Mouse (Mus musculus): ENCODE results near the gene Hoxc11.

Gene Hoxc11

DNA sequence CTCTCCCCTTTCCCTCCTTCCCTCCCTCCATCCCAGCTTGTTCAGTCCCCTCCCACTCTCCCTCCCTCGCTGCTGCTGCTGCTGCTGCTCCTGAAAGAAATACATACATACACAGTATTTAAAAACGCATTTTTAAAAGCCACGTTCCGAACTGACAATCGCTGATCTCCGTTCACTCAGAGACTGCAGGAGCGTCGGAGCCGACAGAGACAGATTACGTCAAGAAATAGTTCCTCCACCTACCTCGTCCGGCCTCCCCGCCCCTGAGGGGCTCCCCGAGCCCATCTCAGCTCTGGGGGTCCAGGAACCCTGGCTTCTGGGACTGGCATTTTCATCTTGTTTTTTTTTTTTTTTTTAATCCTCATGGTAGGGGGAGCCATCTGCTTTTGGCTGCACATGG is 26.7 kb downstream of the Hoxc11 start:
- no peak for DNase-seq (ENCODE audit: low read depth, low spot score)

DNA sequence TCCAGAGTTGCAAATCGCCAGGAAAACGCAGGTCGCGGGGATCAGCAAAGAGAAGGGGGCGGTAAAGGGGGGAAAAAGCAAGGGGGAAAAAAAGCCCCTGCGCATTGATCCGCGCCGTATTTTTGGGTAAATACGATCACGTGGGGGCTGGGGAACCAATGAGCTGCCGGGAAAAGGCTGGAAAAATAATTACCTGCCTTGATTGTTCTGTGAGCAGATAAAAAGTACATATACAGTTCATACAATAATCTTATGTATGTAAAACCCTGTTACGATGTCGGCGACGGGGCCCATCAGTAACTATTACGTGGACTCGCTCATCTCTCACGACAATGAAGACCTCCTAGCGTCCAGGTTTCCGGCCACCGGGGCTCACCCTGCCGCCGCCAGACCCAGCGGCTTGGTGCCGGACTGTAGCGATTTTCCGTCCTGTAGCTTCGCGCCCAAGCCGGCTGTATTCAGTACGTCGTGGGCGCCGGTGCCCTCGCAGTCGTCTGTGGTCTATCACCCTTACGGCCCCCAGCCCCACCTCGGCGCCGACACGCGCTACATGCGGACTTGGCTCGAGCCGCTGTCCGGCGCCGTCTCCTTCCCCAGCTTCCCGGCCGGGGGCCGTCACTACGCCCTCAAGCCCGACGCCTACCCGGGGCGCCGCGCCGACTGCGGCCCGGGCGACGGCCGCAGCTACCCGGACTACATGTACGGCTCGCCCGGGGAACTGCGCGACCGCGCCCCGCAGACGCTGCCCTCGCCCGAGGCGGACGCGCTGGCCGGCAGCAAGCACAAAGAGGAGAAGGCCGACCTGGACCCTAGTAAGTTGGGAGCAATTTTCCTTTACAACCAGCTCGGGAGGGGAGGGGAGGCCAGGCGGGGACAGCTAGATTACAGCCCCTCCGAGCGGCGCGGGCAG is 27.4 kb downstream of the Hoxc11 start:
- peak; percentile 40 for DNase-seq (ENCODE audit: low read depth, low spot score)

DNA sequence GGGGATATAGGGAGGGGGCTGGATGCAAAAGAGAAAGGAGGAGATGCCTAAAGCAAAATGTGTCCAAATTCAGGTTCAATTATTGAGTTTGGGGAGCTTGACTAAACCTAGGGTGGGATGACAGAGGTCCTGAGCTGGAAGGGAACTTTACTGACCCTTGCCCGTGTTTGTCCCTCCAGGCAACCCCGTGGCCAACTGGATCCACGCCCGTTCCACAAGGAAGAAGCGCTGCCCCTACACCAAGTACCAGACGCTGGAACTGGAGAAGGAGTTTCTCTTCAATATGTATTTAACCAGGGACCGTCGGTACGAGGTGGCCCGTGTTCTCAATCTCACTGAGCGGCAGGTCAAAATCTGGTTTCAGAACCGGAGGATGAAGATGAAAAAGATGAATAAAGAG is 29.5 kb downstream of the Hoxc11 start:
- DNase-seq (ENCODE audit: low read depth, low spot score), result no peak

DNA sequence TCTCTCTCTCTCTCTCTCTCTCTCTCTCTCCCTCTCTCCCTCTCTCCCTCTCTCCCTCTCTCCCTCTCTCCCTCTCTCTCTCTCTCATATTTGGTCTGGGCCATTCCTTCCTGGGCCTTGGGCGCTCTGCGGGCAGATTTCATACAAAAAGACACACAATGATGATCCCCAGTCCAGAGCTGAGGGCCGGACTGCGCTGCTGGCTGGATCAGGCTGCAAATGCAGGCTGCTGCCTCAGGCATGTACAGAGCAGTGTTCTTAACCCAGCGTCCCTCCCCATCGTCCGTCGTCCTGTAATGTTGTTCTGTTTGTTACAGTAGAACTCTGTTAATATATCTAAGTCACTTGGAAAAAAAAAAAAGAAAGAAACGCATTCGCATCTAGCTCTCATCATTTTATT is 30.3 kb downstream of the Hoxc11 start:
- DNase-seq (ENCODE audit: low read depth, low spot score), result no peak

DNA sequence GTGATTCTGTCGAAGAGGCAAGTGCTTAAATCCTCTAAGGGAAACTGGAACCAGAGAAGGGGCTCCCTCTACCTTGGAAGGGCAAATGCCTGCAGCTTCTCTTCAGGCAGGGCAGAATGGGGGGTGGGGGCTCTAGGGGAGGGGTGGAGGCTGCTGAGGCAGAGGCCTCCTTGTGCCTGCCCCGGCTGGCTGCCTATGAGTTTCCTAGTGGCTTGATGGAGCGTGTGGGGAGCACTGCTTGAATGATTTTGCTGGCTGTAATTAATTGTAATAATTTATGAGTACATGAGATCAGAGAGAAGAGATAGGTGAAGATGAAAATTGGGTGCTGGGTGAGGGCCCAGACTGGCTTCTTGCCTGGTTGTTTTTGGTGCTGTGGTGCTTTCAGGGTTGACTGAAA is 30.7 kb downstream of the Hoxc11 start:
- no peak for DNase-seq (ENCODE audit: low read depth, low spot score)

DNA sequence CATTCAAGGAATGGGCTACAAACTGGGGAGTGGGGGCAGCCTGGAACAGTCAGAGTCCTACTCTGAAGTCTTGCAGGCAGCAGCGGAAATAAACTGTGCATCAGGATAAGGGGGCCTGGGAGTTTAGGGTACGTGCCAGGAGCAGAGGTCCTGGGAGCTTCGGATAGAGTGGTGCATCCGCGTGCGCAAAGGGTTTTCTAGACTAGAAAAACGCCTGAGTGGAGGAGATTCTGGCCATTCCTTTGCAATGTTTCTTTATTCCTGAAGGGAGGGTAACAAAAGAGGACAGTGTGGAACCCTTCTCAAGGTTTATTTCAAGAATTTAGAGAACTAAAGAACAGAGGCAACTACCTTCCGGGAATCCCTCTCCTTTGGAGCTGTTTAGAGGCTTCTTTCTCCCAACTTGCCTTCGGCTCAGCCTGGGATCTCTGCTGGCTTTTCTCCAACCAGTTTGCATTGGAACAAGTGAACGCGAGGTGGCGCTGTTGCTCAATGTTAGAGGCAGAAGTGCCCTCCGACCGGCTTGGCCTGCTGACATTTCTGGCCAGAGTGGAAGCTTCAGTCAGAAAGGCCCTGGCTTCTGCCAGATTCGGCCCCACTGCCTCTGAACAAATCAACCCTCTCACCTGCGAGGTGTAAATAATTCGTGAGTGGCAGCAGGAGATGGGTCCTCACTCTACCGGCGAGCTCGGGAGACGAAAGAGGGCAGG is 33.1 kb downstream of the Hoxc11 start:
- DNase-seq (ENCODE audit: low read depth, low spot score), result peak; percentile 67

DNA sequence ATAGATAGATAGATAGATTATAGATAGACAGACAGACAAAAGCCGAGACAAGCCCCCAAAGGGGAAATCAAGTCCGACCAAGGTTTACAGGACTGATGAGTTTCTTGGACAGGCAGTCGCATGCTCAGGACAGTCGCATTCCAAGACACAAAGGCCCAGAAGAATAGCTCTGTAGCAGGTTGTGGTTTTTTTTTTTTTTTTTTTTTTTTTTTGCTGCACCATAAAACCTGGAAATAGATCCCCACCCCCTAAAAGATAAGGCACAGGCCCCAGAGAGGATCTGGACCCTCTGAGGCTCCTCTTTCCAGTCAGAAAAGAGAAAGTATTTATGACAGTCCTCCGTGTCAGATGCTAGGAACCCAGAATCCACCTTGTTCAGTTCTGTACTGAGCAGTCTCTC is 33.9 kb downstream of the Hoxc11 start:
- no peak for DNase-seq (ENCODE audit: low read depth, low spot score)

DNA sequence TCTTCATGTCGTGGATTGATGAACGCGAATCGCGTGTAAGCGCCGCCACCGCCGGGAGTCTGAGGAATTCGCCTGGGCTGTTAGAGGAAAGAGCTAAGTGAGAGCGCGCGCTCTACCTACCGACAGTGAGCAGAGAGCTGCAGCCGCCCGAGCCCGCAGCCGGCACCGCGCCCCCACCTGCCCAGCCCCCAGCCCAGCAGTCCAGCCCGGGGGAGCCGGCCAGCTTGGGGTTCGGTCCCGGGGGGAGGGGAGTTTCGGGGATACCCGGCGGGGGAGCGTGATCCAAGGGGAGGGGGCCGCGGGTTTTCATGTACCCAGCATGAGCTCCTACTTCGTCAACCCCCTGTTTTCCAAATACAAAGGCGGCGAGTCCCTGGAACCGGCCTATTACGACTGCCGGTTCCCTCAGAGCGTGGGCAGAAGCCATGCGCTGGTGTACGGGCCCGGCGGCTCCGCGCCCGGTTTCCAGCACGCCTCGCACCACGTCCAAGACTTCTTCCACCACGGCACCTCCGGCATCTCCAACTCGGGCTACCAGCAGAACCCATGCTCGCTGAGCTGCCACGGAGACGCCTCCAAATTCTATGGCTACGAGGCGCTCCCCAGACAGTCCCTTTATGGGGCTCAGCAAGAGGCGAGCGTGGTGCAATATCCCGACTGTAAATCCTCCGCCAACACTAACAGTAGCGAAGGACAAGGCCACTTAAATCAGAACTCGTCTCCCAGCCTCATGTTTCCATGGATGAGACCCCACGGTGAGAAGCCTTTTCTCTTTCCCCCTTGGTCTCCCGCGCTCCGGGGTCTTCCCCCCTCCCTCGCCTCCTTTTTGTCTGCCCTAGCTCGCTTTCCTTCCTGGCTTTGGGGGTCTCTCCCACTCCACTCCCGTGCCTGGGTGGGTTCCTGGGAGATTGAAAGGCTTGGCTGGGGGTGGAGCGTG is 36.5 kb downstream of the Hoxc11 start, which contains the start of gene Hoxc8:
Hoxc8 (plus strand) TSS at position 147 of the 937 bp plus-strand sequence.
- no peak for DNase-seq (ENCODE audit: low read depth, low spot score)

DNA sequence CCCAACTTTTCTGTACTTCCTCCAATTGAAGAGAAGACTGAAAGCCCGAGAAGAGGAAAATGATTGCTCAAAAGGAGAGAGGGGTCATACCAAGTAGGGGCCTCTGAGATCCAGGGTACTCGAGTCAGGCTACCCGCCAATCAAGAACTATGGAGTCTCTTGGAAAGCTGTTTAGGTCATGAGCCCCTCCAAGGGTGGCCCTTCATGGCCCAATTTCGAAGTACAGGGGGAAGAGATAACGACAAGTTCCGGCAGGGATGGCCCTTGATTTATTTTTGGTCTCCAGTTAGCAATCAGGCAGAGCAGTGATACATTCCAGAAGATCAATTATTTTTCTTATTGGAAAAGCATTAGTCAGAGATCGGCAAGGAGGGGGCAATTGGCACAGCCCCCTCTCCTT is 37.6 kb downstream of the Hoxc11 start:
- DNase-seq (ENCODE audit: low read depth, low spot score), result no peak

DNA sequence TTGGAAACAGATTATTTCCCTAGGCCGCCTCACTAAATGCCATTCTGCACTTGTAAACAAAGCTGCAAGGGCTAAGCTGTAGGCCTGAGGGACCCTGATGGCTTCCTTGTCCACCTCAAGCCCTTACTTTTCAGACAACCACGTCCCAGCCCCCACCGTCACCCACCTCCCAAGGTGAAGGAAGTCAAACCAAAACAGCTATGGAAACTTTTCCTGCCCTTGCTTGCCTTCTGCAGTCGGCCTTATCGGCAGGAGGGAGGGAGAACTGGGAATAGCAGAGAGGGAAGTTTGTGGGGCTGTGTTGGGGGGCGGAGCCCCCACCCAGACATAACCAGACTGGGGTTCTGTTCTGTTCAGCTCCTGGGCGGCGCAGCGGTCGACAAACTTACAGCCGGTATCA is 38.0 kb downstream of the Hoxc11 start:
- DNase-seq (ENCODE audit: low read depth, low spot score), result no peak

DNA sequence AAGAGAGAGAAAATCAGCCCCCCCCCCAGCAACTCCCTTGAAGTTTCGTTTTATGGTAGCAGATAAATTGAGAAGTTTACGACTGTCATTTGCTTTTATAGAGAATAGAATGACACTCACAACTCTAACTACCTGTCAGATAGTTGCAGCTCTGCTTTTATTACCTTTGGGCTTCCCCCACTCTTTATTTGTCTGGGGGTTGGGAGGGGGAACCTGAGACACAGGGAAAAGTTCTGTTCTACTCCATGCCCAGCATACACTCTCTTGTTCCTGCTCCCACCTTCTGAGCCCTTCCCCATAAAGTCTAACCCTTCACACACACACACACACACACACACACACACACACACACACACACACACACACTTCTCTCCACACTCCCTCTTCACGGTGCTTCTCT is 38.6 kb downstream of the Hoxc11 start:
- DNase-seq (ENCODE audit: low read depth, low spot score), result no peak

DNA sequence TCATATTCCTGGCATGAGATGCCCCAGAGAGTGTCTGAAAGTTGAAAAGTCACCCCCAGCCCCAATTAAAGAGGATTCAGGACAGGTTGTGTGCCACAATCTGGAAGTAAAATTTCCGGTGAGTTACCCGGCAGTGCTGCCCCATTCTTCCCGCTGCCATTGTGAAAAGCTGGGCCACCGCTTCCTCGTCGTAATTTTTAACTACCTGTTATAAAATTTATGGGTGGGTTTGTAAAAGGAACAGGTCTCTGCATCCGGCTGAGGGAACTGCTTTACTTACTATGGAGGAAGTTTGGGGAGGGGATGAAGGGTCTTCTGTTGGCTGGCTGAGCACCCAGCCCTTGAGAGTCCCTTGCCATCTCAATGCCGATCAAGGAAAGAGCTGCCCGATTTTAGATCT is 42.3 kb downstream of the Hoxc11 start:
- DNase-seq (ENCODE audit: low read depth, low spot score), result no peak

DNA sequence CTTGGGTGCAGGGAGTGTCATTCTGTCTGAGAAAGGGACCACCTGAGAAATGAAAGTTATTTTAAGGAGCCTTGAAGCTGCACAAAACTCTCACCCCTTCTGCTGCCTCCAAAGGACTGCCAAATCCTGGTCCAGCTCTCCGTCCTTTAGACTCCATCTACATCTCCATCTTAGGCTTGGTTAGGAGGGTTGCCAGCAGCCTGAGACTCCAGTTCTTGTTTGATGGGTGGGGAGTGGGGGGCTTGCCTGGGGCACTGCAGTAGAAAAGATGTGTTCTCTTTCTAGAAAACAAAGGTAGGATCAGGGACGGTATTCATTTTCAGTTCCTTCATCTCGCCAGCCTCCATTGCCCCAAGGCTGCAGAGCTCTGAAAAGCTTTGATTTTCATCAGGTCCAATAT is 43.2 kb downstream of the Hoxc11 start:
- DNase-seq (ENCODE audit: low read depth, low spot score), result no peak

DNA sequence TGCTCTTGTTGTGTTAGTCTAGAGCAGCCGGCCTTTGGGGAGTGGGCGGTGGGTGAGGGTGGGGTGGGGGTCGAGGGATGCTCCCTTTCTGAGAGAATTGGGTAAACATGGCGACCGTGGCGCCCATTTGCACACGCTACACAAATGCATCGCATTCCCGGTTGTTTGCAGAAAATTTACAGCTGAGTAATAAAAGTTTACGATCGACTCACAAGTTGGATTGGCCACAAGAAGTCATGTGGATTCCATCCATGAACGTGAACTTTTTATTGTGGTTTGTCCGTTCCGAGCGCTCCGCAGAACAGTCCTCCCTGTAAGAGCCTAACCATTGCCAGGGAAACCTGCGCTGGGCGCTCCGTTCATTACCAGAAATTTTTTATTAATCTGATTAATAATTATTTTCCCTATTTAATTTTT is 43.7 kb downstream of the Hoxc11 start, which contains the start of gene Hoxc6:
Hoxc6 (plus strand) TSS at position 319 of the 417 bp plus-strand sequence.
- no peak for DNase-seq (ENCODE audit: low read depth, low spot score)

DNA sequence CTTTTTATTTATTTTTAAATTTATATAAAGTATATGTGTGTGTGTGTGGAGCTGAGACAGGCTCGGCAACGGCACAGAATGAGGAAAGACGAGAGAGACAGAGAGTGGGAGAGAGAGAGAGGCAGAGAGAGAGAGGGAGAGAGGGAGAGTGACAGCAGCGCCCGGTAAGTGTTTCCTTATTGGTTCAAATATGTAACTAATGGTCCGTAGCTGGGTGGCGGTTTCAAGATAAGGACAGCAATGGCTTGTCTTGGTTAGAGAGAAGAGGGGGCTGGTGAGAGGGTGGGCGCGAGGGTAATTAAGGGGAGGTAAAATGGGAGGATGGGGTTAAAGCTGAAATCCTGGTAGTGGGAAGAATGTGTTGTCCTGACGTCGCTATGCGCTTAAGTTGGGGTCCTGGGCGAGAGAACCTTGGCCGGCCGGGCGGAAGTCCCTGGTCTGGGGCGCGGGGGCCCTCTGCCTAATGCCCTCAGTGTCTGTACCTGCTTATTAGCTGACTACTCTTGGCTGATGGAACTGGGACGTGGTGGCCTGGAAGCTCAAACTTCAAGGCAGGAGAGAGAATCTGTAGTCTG is 44.5 kb downstream of the Hoxc11 start:
- no peak for DNase-seq (ENCODE audit: low read depth, low spot score)

DNA sequence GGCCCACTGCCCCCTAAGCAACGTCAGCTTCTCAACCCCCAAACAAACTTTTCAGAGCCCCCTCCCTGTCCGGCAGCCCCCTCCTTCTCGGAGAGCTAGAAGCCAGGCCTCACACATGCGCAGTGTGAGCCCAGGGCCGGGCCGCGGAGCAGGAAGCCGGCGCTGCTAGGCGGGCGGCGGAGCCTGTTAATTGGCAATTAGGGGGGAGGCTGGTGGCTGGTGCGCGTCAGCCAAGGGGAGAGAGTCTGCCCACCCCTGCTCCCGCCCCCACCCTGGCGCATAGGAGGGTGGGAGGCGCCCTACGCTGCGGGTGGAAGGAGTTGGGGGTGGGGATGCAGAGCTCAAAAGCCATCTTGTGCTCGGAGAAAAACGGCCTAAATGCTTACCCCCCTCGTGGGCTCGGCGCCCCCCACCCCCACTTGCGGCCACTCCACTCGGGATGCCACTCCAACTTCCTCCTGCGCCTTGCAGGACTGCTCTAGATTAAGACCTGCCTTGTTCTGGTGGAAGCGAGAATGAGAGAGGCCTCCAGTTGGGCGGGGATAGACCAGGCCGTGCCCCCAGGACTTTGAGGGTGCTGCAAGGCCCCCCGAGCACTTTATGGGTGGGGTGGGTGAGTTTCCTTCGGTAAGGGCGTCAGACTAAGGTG is 45.1 kb downstream of the Hoxc11 start:
- peak; percentile 75 for DNase-seq (ENCODE audit: low read depth, low spot score)

DNA sequence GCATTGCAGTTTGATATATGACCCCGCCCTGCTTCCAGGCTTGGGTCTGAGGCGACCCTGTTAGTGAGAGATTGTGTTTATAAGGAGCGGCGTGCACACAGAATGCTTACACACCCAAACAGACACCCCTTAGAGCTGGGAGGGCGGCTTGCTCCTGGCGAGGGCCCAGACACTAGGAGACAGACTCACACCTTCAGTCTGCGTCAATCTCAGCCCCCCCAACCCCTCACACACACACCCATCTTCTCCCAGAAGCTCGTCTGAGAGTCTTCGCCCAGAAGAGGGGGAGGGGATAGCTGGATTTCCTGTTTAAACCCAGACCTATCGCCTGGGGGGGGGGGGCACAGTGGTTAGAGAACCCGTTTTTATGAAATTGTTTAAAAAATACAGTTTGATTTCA is 45.7 kb downstream of the Hoxc11 start:
- no peak for DNase-seq (ENCODE audit: low read depth, low spot score)

DNA sequence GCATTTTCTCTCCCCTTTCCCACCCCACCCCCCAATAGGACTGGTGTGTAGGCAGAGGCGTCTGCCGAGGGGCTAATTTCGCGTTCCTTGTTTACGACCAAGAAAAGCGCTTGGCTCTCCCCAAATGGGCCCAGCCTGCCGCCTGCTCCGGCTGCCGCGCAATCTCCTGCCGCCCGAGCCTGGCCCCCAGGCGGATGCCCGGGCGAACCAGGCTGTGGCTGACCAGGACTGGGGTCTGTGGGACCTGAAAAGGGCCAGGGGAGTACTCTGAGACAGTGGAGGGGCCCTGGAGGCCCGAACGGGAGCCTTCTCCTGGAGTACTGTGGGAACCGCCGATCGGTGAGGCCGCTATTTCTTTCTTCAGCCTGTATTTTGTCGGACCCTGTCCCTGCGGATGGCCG is 46.3 kb downstream of the Hoxc11 start:
- no peak for DNase-seq (ENCODE audit: low read depth, low spot score)

DNA sequence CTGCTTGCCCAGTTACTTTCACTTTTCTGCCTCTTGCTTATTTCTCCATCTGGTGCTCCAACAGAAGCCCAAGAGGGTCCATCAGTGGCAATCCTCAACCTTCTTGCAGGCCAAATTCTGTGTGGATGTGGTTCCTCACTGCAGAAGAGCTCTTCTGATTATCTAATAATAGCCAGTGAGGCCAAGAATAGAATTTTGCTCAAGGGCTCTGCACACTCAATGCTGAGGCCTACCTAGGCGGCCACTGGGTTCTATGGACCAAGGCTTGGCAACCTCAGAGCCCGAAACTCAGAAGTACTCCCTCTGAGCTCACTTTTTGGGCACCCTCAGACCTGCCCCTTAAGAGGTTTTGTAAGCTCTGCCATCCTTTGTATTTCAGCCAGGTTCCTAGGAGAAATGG is 47.1 kb downstream of the Hoxc11 start:
- no peak for DNase-seq (ENCODE audit: low read depth, low spot score)

DNA sequence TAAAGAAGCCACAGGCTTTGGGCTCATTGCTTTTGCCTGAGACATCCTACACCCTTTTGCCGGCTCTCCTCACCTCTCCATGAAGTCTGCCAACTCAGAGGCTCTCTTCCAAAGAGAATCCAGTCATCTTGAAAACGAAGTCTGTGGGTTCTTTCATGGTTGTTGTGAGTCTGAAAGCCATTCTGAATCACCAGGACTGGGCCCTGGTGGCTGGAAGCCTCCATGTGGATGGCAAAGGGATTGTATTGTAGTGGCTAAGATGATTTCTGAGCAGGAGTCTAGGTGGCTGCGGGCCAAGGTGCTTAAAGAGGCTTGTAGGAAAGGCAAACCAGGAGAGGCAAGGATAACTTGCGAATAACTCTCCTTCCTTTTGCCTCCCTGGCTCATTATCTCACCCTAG is 47.9 kb downstream of the Hoxc11 start:
- no peak for DNase-seq (ENCODE audit: low read depth, low spot score)
